Mouse (Mus musculus): Measurements from ENCODE around the gene B4galnt2. TPM values are rescaled to one million over a fixed set of nuclear protein-coding genes. Genes with fewer than 3 reads are reported as not detected.

Gene B4galnt2
- polyA plus RNA-seq, 1 experiment, result 135 TPM

DNA sequence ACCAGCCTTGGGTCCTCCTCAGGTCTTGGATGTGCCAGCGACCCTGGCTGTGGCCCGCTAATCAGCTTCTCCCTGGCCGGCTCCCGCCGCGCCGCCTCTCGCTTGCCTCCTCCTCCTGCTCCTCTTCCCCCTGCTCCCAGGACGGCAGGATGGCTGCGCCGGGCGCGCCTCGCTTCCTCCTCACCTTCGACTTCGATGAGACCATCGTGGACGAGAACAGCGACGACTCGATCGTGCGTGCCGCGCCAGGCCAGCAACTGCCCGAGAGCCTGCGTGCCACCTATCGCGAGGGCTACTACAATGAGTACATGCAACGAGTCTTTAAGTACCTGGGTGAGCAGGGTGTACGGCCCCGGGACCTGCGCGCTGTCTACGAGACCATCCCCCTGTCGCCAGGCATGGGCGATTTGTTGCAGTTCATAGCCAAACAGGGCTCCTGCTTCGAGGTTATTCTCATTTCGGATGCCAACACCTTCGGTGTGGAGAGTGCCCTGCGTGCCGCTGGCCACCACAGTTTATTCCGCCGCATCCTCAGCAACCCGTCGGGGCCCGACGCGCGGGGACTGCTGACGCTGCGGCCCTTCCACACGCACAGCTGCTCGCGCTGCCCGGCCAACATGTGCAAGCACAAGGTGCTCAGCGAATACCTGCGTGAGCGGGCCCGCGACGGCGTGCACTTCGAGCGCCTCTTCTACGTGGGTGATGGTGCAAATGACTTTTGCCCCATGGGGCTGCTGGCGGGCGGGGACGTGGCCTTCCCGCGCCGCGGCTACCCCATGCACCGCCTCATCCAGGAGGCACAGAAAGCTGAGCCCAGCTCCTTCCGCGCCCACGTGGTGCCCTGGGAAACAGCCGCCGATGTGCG, 84.0 kb downstream of the B4galnt2 start:
- WGBS, result 22% methylated on average over 80 of the region's 80 CpGs
- DNase-seq (ENCODE audit: low read depth, low spot score), result no peak

GRCm38 (mm10) chr11:95829526-95830050, 85.1 kb downstream of the B4galnt2 start:
- WGBS, result 75% methylated on average over 4 of the region's 4 CpGs
- DNase-seq (ENCODE audit: low read depth, low spot score), result no peak

DNA sequence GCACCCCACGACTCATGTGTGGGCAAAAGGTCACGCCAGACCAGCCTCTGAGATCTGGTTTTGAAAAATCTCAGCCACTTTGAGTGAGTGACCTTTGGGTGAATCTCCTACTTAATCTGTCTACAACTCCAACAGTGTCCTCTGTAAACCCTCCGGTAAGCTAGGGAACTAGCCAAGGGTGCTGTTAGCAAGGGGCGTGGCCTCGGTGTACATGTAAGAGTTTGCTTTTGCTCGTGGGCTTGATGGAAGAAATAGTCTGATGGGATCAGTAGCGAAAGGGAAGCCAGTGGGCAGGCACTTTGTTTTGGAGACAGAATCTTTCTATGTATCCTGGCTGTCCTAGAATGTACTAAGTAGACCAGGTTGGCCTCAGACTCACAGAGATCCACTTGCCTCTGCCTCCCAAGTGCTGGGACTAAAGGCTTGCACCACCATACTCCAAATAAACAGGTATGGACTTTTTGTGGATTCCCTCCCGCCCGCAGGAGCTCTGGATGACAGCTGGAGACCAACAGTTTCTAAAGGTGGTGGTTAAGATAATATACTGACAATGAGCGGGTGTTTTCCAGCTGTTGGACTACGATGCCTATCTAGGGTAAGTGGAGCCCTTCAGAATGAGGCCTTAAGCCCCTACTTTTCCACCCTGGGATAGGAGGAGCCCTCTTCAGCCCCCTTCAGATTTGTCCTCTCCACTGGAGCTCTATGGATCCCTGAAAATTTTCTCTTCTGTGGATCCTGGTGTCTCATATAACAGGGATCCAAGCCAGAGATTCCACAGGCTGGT, 86.3 kb downstream of the B4galnt2 start:
- no peak for DNase-seq (ENCODE audit: low read depth, low spot score)
- WGBS, result 55% methylated on average over 11 of the region's 11 CpGs

DNA sequence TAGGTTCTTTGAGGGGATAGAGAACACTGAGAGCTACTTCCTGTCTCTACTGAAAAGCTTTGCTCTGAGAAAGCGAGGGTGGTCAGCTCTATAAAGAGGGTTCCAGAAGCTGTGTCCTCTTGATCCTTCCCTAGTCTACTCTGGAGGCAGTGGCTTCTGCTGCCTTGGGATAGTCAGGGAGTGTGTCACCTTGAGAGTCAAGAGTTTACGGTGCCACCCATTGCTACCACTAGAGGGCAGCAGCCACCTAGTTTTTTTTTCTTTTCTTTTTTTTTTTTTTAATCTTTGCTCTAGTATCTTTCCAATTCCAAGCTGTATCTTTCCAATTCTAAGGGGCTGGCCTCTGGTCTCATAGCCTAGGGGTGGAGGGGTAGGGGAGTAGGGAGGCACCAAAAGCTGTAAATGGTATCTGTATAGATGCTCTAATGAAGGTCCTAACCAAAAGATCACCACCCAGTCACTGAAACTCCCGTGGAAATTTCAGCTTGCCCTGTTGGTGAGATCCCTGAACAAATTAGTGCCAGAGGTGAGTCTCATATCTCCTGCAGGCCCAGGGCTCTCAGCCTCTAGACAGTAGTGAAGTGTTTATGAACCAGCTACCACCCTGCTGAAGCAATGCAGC, 87.1 kb downstream of the B4galnt2 start:
- WGBS, result 6% methylated on average over 3 of the region's 3 CpGs
- no peak for DNase-seq (ENCODE audit: low read depth, low spot score)

- DNase-seq (ENCODE audit: low read depth, low spot score), result no peak
- WGBS, result 17% methylated on average over 3 of the region's 3 CpGs
These were observed 87.6 kb downstream of the B4galnt2 start for GRCm38 (mm10) chr11:95827168-95827447.

- DNase-seq (ENCODE audit: low read depth, low spot score), result no peak
- WGBS, result 41% methylated on average over 6 of the region's 6 CpGs
These were observed 88.1 kb downstream of the B4galnt2 start for GRCm38 (mm10) chr11:95826317-95827167.

DNA sequence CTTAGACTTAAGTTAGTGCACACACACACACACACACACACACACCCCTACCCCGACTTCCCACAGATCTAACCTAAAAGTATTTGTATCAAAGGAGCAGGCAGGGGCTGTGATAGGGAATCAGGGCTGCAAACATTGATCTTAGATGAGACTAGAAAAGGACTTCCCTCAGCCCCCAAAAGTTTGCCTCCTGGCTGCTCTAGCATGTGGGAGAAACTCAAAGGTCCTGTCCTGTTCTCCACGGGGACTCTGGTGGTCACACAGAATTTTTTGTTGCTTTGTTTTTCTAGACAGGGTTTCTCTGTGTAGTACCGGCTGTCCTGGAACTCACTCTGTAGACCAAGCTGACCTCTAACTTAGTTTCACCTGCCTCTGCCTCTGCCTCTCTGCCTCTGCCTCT, 89.1 kb downstream of the B4galnt2 start:
- WGBS, result 54% methylated on average over 3 of the region's 3 CpGs
- DNase-seq (ENCODE audit: low read depth, low spot score), result no peak

DNA sequence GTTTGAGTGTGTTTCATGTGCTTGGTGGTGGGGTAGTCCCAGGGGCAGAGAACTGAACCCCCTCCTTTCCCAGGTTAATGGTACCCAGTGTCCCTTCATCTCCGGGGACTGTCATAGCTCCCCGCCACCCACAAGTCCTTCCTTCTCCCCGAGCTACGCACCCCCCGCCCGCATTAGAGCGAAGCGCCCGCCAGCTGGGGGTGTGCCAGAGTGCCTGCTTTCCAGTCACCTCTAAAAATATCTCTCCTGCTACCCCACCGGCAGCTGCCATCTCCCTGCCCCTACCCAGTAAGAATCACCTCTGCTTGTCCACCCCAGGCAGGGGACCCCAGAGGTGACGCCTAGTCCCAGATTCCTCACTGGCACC, 89.8 kb downstream of the B4galnt2 start:
- DNase-seq (ENCODE audit: low read depth, low spot score), result no peak
- WGBS, result 8% methylated on average over 11 of the region's 11 CpGs

DNA sequence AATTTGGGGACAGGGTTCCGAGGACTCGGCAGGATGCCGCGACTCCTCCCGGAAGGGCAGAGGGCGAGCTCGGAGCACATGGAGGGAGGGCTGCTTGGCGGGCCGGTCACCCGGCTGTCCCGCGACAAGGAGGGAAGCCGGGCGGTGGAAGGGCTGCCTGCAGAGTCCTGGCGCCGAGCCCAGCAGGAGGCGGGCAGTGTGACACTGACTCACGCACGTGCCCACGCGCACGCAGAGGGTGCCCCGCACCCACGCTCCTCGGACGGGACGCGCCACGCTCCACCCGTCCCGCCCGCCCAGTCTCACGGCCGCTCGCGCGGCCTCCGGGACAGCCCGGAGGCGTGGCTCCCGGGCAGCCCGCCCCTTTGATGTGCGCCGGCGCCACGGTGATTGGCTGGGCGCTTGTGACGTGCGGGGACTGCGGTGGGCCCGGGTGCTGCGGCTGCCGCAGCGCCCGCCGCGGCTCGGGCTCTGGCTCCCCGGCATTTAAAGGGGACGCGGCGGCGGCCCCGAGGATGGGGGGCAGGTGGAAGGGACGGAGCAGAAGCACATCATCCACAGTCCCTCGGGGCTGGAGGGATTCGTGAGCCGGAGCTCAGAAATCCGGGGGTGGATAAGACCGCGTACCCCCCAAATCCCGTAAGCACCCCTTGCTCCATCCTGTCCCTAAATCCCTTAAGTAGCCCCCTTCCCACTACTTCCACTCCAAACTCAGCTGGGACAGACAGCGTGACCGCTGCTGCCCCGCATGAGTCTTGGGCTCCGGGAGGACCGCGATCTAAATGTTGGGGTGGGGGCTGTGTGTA, 90.4 kb downstream of the B4galnt2 start, which contains the start of gene Phospho1:
Phospho1 (plus strand) TSS at position 429 of the 806 bp plus-strand sequence.
- DNase-seq (ENCODE audit: low read depth, low spot score), result peak; percentile 67
- under 1% methylated on average over 77 of the region's 78 CpGs for WGBS

DNA sequence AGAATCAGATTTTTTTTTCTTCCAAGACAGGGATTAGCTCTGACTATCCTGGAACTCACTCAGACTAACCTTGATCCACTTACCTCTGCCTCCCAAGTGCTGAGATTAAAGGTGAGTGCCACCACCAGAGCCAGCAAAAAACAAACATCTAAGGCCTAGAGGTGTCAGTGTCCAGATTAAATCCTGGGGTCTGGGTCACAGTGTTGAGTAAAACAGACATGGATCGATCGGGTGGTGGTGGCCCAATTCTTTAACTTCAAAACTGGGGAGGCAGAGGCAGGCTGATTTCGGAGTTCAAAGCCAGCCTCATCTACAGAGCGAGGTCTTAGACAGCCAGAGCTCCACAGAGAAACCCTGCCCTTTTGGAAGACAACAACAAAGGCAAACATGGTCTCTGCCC, 92.3 kb downstream of the B4galnt2 start:
- WGBS, result 97% methylated on average over 4 of the region's 4 CpGs

GRCm38 (mm10) chr11:95821511-95821910, 93.2 kb downstream of the B4galnt2 start:
- WGBS, result 87% methylated on average over 3 of the region's 3 CpGs
- no peak for DNase-seq (ENCODE audit: low read depth, low spot score)

More for the DNA sequence above, 92.3 kb downstream of the B4galnt2 start:
- DNase-seq (ENCODE audit: low read depth, low spot score), result no peak

GRCm38 (mm10) chr11:95819138-95819537, 95.6 kb downstream of the B4galnt2 start:
- 76% methylated on average over 8 of the region's 8 CpGs for WGBS
- DNase-seq (ENCODE audit: low read depth, low spot score), result no peak

Other genes starting within 250 kb of the B4galnt2 start
- gene Phb, start 247.9 kb downstream of the B4galnt2 start, polyA plus RNA-seq (2012; rRNA removed), result 135 and 148 TPM in 2 replicates
- 11.6 and 16.5 TPM in 2 replicates for gene Zfp652, start 202.2 kb downstream of the B4galnt2 start, polyA plus RNA-seq (2012; rRNA removed)
- 0.02 and 0.05 TPM in 2 replicates for gene B130006D01Rik, start 191.3 kb downstream of the B4galnt2 start, polyA plus RNA-seq (2012; rRNA removed)
- 38.7 and 59.5 TPM in 2 replicates for gene Phospho1, start 90.4 kb downstream of the B4galnt2 start, polyA plus RNA-seq (2012; rRNA removed)
- gene Gngt2, start 77.7 kb downstream of the B4galnt2 start, polyA plus RNA-seq (2012; rRNA removed), result 11.5 and 13.2 TPM in 2 replicates
- 37.9 and 40.6 TPM in 2 replicates for gene Abi3, start 72.4 kb downstream of the B4galnt2 start, polyA plus RNA-seq (2012; rRNA removed)
- gene Igf2bp1, start 91.0 kb upstream of the B4galnt2 start, polyA plus RNA-seq (2012; rRNA removed), result not detected in 2 replicates
- 13.0 and 48.1 TPM in 2 replicates for gene Gip, start 109.7 kb upstream of the B4galnt2 start, polyA plus RNA-seq (2012; rRNA removed)
- gene Snf8, start 120.0 kb upstream of the B4galnt2 start, polyA plus RNA-seq (2012; rRNA removed), result 45.5 and 45.6 TPM in 2 replicates
- gene Ube2z, start 150.5 kb upstream of the B4galnt2 start, polyA plus RNA-seq (2012; rRNA removed), result 41.3 and 41.4 TPM in 2 replicates
- gene Atp5g1, start 160.8 kb upstream of the B4galnt2 start, polyA plus RNA-seq (2012; rRNA removed), result 1,161 and 1,322 TPM in 2 replicates
- gene Calcoco2, start 197.1 kb upstream of the B4galnt2 start, polyA plus RNA-seq (2012; rRNA removed), result not detected in 2 replicates
- 0.10 TPM in 1 of 2 replicates, not detected in the other for gene Ttll6, start 218.9 kb upstream of the B4galnt2 start, polyA plus RNA-seq (2012; rRNA removed)